In genomic region chr13:58128768-58129671, GRCm38 (mm10) we compare ENCODE assay signal across 8 mouse cellular contexts. TPM values are rescaled to one million over a fixed set of nuclear protein-coding genes. Genes with fewer than 3 reads are reported as not detected.
DNase-seq lines count a peak whose midpoint lies in the region; ATAC-seq and TF ChIP-seq lines count a peak whose summit lies in the region.

No protein-coding gene starts in this region.

- no peak for TF ChIP-seq RAD21 in CH12.LX (IDR thresholded peaks at IDR 0.05; ENCODE audit: low read depth, low read length)

- H3K4me1 ChIP-seq in CH12.LX (ENCODE audit: control insufficient read depth in 1 of 2, insufficient read depth in 2 of 2) = peaks cover 0 to 25% of the 10 kb centered on the region in 2 experiments; a peak in 3 of 4 replicates
- H3K4me1 ChIP-seq in forebrain, embryonic 11.5 days (replicated peaks; ENCODE audit: control insufficient read depth, insufficient read depth, low read length) = peaks cover 4% of the 10 kb centered on the region; the same call in 1 of the 2 replicates
- H3K4me1 ChIP-seq in heart, embryonic 16.5 days (ENCODE audit: control insufficient read depth, insufficient read depth, low read length) = peaks cover 18% of the 10 kb centered on the region
- H3K4me1 ChIP-seq in liver, embryonic 14.5 days (replicated peaks; ENCODE audit: control insufficient read depth in 2 of 2, insufficient read depth in 2 of 2, low read length in 1 of 2) = peaks cover 13 to 19% of the 10 kb centered on the region in 2 experiments
- H3K4me1 ChIP-seq in stomach, embryonic 15.5 days = peaks cover 13% of the 10 kb centered on the region

- H3K79me2 ChIP-seq in CH12.LX (replicated peaks; ENCODE audit: control insufficient read depth, extremely low read depth, insufficient read depth, poor library complexity, severe bottlenecking) = peaks cover 22% of the 10 kb centered on the region

- no peaks in the 10 kb centered on the region for H3K27me3 ChIP-seq in CH12.LX (replicated peaks)
- no peaks in the 10 kb centered on the region for H3K27me3 ChIP-seq in forebrain, embryonic 11.5 days (ENCODE audit: control insufficient read depth, insufficient read depth, low read length)
- no peaks in the 10 kb centered on the region for H3K27me3 ChIP-seq in heart, embryonic 16.5 days (ENCODE audit: control insufficient read depth, insufficient read depth, low read length)
- H3K27me3 ChIP-seq in liver, embryonic 14.5 days (ENCODE audit: control insufficient read depth, insufficient read depth, low read length) = no peaks in the 10 kb centered on the region
- no peaks in the 10 kb centered on the region for H3K27me3 ChIP-seq in stomach, embryonic 15.5 days (replicated peaks)

- TF ChIP-seq EP300 in CH12.LX (IDR thresholded peaks at IDR 0.05; ENCODE audit: low read length) = no peak
- TF ChIP-seq EP300 in liver, embryonic 14.5 days (IDR thresholded peaks at IDR 0.05; ENCODE audit: low read depth) = no peak

- WGBS in forebrain, embryonic 11.5 days = under 1% methylated on average over 79 of the region's 83 CpGs
- under 1% methylated on average over 75 of the region's 83 CpGs for WGBS in heart, embryonic 16.5 days
- under 1% methylated on average over 80 of the region's 83 CpGs for WGBS in liver, embryonic 14.5 days (ENCODE audit: insufficient replicate concordance)
- WGBS in stomach, embryonic 15.5 days = under 1% methylated on average over 71 of the region's 83 CpGs

- peak overlapping the region; percentile 62 to 91 (median 71) for H3K4me3 ChIP-seq in CH12.LX (replicated peaks in 1 of 3; ENCODE audit: low read depth in 2 of 3, low read length in 2 of 3, poor library complexity in 1 of 3)
- H3K4me3 ChIP-seq in forebrain, embryonic 11.5 days (ENCODE audit: low read depth, low read length) = peak overlapping the region; percentile 99
- peak overlapping the region; percentile 83 for H3K4me3 ChIP-seq in heart, embryonic 16.5 days (ENCODE audit: low read length)
- H3K4me3 ChIP-seq in liver, embryonic 14.5 days (ENCODE audit: insufficient read depth in 1 of 2, low read depth in 2 of 2, low read length in 2 of 2) = peak overlapping the region; percentile 70 to 93
- peak overlapping the region; percentile 91 for H3K4me3 ChIP-seq in stomach, embryonic 15.5 days (replicated peaks)

- H3K4me2 ChIP-seq in CH12.LX (ENCODE audit: insufficient read depth, low read depth, poor library complexity, severe bottlenecking) = peak overlapping the region; percentile 39; the same call in 1 of the 2 replicates
- H3K4me2 ChIP-seq in forebrain, embryonic 11.5 days (ENCODE audit: low read depth, low read length, severe bottlenecking) = peak overlapping the region; percentile 74
- peak overlapping the region; percentile 79 for H3K4me2 ChIP-seq in heart, embryonic 16.5 days (ENCODE audit: low read depth, low read length)
- peak overlapping the region; percentile 85 for H3K4me2 ChIP-seq in liver, embryonic 14.5 days (ENCODE audit: low read depth)
- peak overlapping the region; percentile 65 for H3K4me2 ChIP-seq in stomach, embryonic 15.5 days

- no peak for TF ChIP-seq CTCF in CH12.LX (conservative IDR thresholded peaks at IDR 0.05 in 1 of 2, IDR thresholded peaks at IDR 0.05 in 1 of 2; ENCODE audit: low read depth in 2 of 2, low read length in 2 of 2)
- TF ChIP-seq CTCF in liver, embryonic 14.5 days (IDR thresholded peaks at IDR 0.05; ENCODE audit: low read depth) = 0 out of 2 replicates have a peak, but pooled peaks have one; percentile 3

- dilution Hi-C loops in CH12.LX (cut with MboI; ENCODE audit: extremely low pct_ligation_motif_present, extremely low pct_unique_long_range_greater_than_20kb, low sequenced_read_pairs) = no loop called here

- peaks cover 0 to 9% of the 10 kb centered on the region in 2 experiments for H3K36me3 ChIP-seq in CH12.LX (replicated peaks in 1 of 2; ENCODE audit: control insufficient read depth in 1 of 2, insufficient read depth in 1 of 2, low read length in 1 of 2)
- H3K36me3 ChIP-seq in forebrain, embryonic 11.5 days (ENCODE audit: control insufficient read depth, insufficient read depth, low read length) = no peaks in the 10 kb centered on the region; the same call in 1 of the 2 replicates
- no peaks in the 10 kb centered on the region for H3K36me3 ChIP-seq in heart, embryonic 16.5 days (ENCODE audit: control insufficient read depth, insufficient read depth)
- peaks cover 9% of the 10 kb centered on the region for H3K36me3 ChIP-seq in liver, embryonic 14.5 days (replicated peaks; ENCODE audit: control insufficient read depth, insufficient read depth, low read depth)
- no peaks in the 10 kb centered on the region for H3K36me3 ChIP-seq in stomach, embryonic 15.5 days

- H3K9ac ChIP-seq in CH12.LX (ENCODE audit: insufficient read depth, low read depth) = peak overlapping the region; percentile 95
- peak overlapping the region; percentile 100 for H3K9ac ChIP-seq in forebrain, embryonic 11.5 days (ENCODE audit: low read length)
- peak overlapping the region; percentile 97 for H3K9ac ChIP-seq in heart, embryonic 16.5 days (ENCODE audit: low read length)
- peak overlapping the region; percentile 97 for H3K9ac ChIP-seq in liver, embryonic 14.5 days (replicated peaks)
- peak overlapping the region; percentile 89 for H3K9ac ChIP-seq in stomach, embryonic 15.5 days

- peak; percentile 74 for TF ChIP-seq POLR2A in CH12.LX (IDR thresholded peaks at IDR 0.05; ENCODE audit: low read depth, low read length)

- ATAC-seq in forebrain, embryonic 11.5 days (replicated peaks; ENCODE audit: low FRiP score) = peak; percentile 97
- peak; percentile 96 for ATAC-seq in heart, embryonic 16.5 days (replicated peaks; ENCODE audit: extremely low read depth, insufficient read depth, low FRiP score)
- ATAC-seq in liver, embryonic 14.5 days (ENCODE audit: insufficient read depth) = peak; percentile 94
- peak; percentile 97 for ATAC-seq in stomach, embryonic 15.5 days (ENCODE audit: insufficient read depth, low FRiP score, low read depth)

- H3K27ac ChIP-seq in CH12.LX (ENCODE audit: insufficient read depth, low read depth) = peak overlapping the region; percentile 85
- peak overlapping the region; percentile 98 for H3K27ac ChIP-seq in forebrain, embryonic 11.5 days (ENCODE audit: low read depth, low read length)
- peak overlapping the region; percentile 99 for H3K27ac ChIP-seq in heart, embryonic 16.5 days (ENCODE audit: low read length)
- H3K27ac ChIP-seq in liver, embryonic 14.5 days = peak overlapping the region; percentile 81
- H3K27ac ChIP-seq in stomach, embryonic 15.5 days = peak overlapping the region; percentile 98

- no peaks in the 10 kb centered on the region for H3K9me3 ChIP-seq in CH12.LX (replicated peaks; ENCODE audit: low read length)
- H3K9me3 ChIP-seq in forebrain, embryonic 11.5 days (ENCODE audit: control insufficient read depth, low read length) = no peaks in the 10 kb centered on the region
- H3K9me3 ChIP-seq in heart, embryonic 16.5 days (replicated peaks; ENCODE audit: control insufficient read depth, low read length) = no peaks in the 10 kb centered on the region
- no peaks in the 10 kb centered on the region for H3K9me3 ChIP-seq in liver, embryonic 14.5 days (ENCODE audit: control insufficient read depth, low read length)
- H3K9me3 ChIP-seq in stomach, embryonic 15.5 days = no peaks in the 10 kb centered on the region

- DNase-seq in CH12.LX (ENCODE audit: extremely low read depth) = peak; percentile 89
- peak; percentile 83 for DNase-seq in c-Kit-positive CD71-positive TER-119-negative erythroid progenitor cells, embryonic 14.5 days (ENCODE audit: low read depth)
- peak; percentile 98 for DNase-seq in forebrain, embryonic 11.5 days (ENCODE audit: low spot score)
- peak; percentile 97 for DNase-seq in kidney, postnatal 36 days
- peak; percentile 90 to 91 (median 90) for DNase-seq in liver, embryonic 14.5 days (ENCODE audit: low read depth in 3 of 3, low spot score in 3 of 3)
- DNase-seq in neural tube, embryonic 10.5 days (ENCODE audit: extremely low spot score, low spot score) = peak; percentile 96

- in situ Hi-C loops in CH12.LX (cut with MboI; ENCODE audit: low pct_ligation_motif_present, low pct_unique_long_range_greater_than_20kb, low sequenced_read_pairs) = no loop called here

TF ChIP-seq in CH12.LX, 34 proteins besides CTCF, POLR2A, EP300 and RAD21 (continues in another document):
- peak; percentile 4; the same call in 1 of the 2 replicates for TF ChIP-seq MAX (IDR thresholded peaks at IDR 0.05; ENCODE audit: low read length)
- peak; percentile 69; the same call in 1 of the 2 replicates for TF ChIP-seq KAT2A (IDR thresholded peaks at IDR 0.05; ENCODE audit: insufficient replicate concordance, low read length)

RNA-seq across cellular contexts. Expression of gene Hnrnpa0, which starts 0.7 kb away (rescaled TPM):
- total RNA-seq in CH12.LX (2012; rRNA removed) (104 and 121 TPM in 2 replicates), CH12.LX (2014; rRNA removed) (124 and 126 TPM in 2 replicates)
- 125 and 139 TPM in 2 replicates for polyA plus RNA-seq in CH12.LX (2012; ENCODE audit: insufficient read length, low read depth)
- 50.5 and 51.2 TPM in 2 replicates for polyA plus RNA-seq in forebrain, embryonic 11.5 days (2014; fragmentation: Nextera tagmentation; extraction: Ambion mirVana)
- 13.7 and 14.5 TPM in 2 replicates for polyA plus RNA-seq in heart, embryonic 16.5 days (2015; fragmentation: Nextera tagmentation; extraction: Ambion mirVana)
- polyA plus RNA-seq in liver, embryonic 14.5 days (2012; rRNA removed) = 44.1 and 62.9 TPM in 2 replicates
- 9.7 and 10.5 TPM in 2 replicates for polyA plus RNA-seq in liver, embryonic 14.5 days (2014; fragmentation: Nextera tagmentation; extraction: Ambion mirVana)
- 34.1 and 34.7 TPM in 2 replicates for polyA plus RNA-seq in stomach, embryonic 15.5 days (2015; fragmentation: Nextera tagmentation; extraction: Ambion mirVana)

RNA-seq across cellular contexts. Expression of gene Klhl3, which starts 15.6 kb away (rescaled TPM):
- total RNA-seq in CH12.LX (2012; rRNA removed) (not detected in 2 replicates), CH12.LX (2014; rRNA removed) (not detected in 2 replicates)
- not detected in 2 replicates for polyA plus RNA-seq in CH12.LX (2012; ENCODE audit: insufficient read length, low read depth)
- polyA plus RNA-seq in forebrain, embryonic 11.5 days (2014; fragmentation: Nextera tagmentation; extraction: Ambion mirVana) = 3.1 TPM in 2 replicates
- 8.5 and 9.6 TPM in 2 replicates for polyA plus RNA-seq in heart, embryonic 16.5 days (2015; fragmentation: Nextera tagmentation; extraction: Ambion mirVana)
- polyA plus RNA-seq in liver, embryonic 14.5 days (2012; rRNA removed) = 0.42 and 0.44 TPM in 2 replicates
- polyA plus RNA-seq in liver, embryonic 14.5 days (2014; fragmentation: Nextera tagmentation; extraction: Ambion mirVana) = 0.51 and 0.63 TPM in 2 replicates
- polyA plus RNA-seq in stomach, embryonic 15.5 days (2015; fragmentation: Nextera tagmentation; extraction: Ambion mirVana) = 3.2 and 3.4 TPM in 2 replicates

RNA-seq across cellular contexts. Expression of gene Idnk, which starts 28.4 kb away (rescaled TPM):
- total RNA-seq in CH12.LX (2012; rRNA removed) (31.7 and 32.0 TPM in 2 replicates), CH12.LX (2014; rRNA removed) (24.2 and 25.5 TPM in 2 replicates)
- polyA plus RNA-seq in CH12.LX (2012; ENCODE audit: insufficient read length, low read depth) = 45.0 and 47.1 TPM in 2 replicates
- polyA plus RNA-seq in forebrain, embryonic 11.5 days (2014; fragmentation: Nextera tagmentation; extraction: Ambion mirVana) = 41.6 and 45.8 TPM in 2 replicates
- 32.4 and 35.8 TPM in 2 replicates for polyA plus RNA-seq in heart, embryonic 16.5 days (2015; fragmentation: Nextera tagmentation; extraction: Ambion mirVana)
- 5.8 and 6.9 TPM in 2 replicates for polyA plus RNA-seq in liver, embryonic 14.5 days (2012; rRNA removed)
- polyA plus RNA-seq in liver, embryonic 14.5 days (2014; fragmentation: Nextera tagmentation; extraction: Ambion mirVana) = 17.7 and 18.3 TPM in 2 replicates
- polyA plus RNA-seq in stomach, embryonic 15.5 days (2015; fragmentation: Nextera tagmentation; extraction: Ambion mirVana) = 40.0 TPM in 2 replicates

Comparison
In these comparisons a context has a peak if more than half of its experiments do, and no peak if none do; other contexts are left out.
1. Peak in every context shown above with its lines: DNase-seq, ATAC-seq, H3K4me3 ChIP-seq and H3K27ac ChIP-seq.